Mouse (Mus musculus): ENCODE measurements around the gene Gm4070.
"Not testable (repeated sequence)": the region's sequence is repeated elsewhere in the genome, so short reads cannot be mapped to it uniquely, and the experiment has no call there.

DNA sequence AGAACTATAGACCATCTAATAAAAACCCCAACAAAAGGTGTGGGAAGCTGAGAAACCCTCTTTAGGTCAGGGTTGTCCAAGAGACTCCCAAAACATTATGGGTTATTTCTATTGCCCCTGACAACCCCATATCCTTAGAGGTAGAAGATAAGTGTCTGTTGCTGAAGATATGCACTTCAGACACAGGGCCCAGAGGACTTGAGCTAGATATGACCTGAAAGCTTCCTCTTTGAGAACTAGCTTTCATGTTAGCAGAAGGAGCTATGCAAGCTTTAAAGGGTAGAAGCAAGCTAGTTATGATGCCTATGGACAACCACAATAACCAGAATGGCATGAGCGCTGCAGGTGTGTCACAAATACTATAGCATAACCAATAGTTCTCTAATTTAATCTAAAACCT is 21.6 kb downstream of the Gm4070 start:
- TF ChIP-seq E2F4 (IDR thresholded peaks at IDR 0.05; ENCODE audit: borderline replicate concordance, low read depth, low read length); UBTF (IDR thresholded peaks at IDR 0.05; ENCODE audit: borderline replicate concordance, insufficient read depth, low read depth, low read length); MXI1 (IDR thresholded peaks at IDR 0.05; ENCODE audit: low read depth, low read length); USF1 (IDR thresholded peaks at IDR 0.05; ENCODE audit: low read depth, low read length); MAZ (IDR thresholded peaks at IDR 0.05; ENCODE audit: low read depth, low read length); CTCF (IDR thresholded peaks at IDR 0.05 in 2 of 3, conservative IDR thresholded peaks at IDR 0.05 in 1 of 3; ENCODE audit: control insufficient read depth in 1 of 3, insufficient read depth in 1 of 3, low read depth in 2 of 3, low read length in 3 of 3, poor library complexity in 1 of 3, severe bottlenecking in 1 of 3); POLR2A (IDR thresholded peaks at IDR 0.05; ENCODE audit: control insufficient read depth in 1 of 2, insufficient read depth in 1 of 2, low read depth in 1 of 2, low read length in 2 of 2, poor library complexity in 1 of 2): not testable (repeated sequence)
